In the genomic region with DNA sequence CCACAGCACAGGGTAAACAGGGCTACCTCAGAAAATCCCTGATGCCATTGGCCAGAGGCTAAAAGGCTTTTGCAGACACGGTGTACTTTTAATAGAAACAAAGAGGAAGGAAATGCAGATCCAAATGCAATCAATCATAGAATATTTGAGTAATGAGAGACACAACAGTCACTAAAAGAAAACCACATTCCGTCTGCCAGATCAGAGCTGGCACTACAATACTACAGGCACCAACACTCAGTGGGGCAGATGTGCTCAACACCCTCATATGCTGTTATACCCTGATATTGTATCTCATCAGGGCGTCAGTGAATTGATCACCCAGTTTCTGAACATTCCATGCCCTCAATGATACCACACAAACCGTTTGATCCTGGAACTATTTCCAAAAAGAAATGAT, we compare ENCODE assay signal across 26 mouse cellular contexts.
DNase-seq lines count a peak whose midpoint lies in the region; ATAC-seq lines count a peak whose summit lies in the region.
"Had no signal": no experiment of that assay in that cellular context is flagged by ENCODE, and none has a peak within 500 bp of the region (broad histone marks: within the 10 kb centered on the region; RNA-seq: fewer than 3 reads in every experiment).

No protein-coding gene starts in this region.

- no peak overlapping the region for H3K4me2 ChIP-seq in forebrain, embryonic 13.5 days
- H3K4me2 ChIP-seq in forebrain, embryonic 14.5 days (ENCODE audit: low read length): no peak overlapping the region
- no peak overlapping the region for H3K4me2 ChIP-seq in hindbrain, embryonic 13.5 days
- H3K4me2 ChIP-seq in hindbrain, embryonic 14.5 days (replicated peaks): no peak overlapping the region
- no peak overlapping the region for H3K4me2 ChIP-seq in kidney, embryonic 14.5 days (replicated peaks; ENCODE audit: low read depth, low read length)
- H3K4me2 ChIP-seq: embryonic facial prominence, embryonic 12.5 days; embryonic facial prominence, embryonic 15.5 days; forebrain, embryonic 12.5 days; heart, embryonic 12.5 days; heart, embryonic 15.5 days; intestine, embryonic 15.5 days had no signal

- 74% methylated on average over 4 of the region's 4 CpGs for WGBS in forebrain, embryonic 13.5 days
- WGBS in forebrain, embryonic 14.5 days: 64% methylated on average over 4 of the region's 4 CpGs
- whole genome bisulfite sequencing in hindbrain, embryonic 13.5 days: 80% methylated on average over 4 of the region's 4 CpGs
- 70% methylated on average over 4 of the region's 4 CpGs for WGBS in hindbrain, embryonic 14.5 days
- 66% methylated on average over 4 of the region's 4 CpGs for WGBS in kidney, embryonic 14.5 days

- H3K27me3 ChIP-seq in forebrain, embryonic 13.5 days: no peaks in the 10 kb centered on the region
- no peaks in the 10 kb centered on the region for H3K27me3 ChIP-seq in forebrain, embryonic 14.5 days (replicated peaks; ENCODE audit: control insufficient read depth, insufficient read depth, low read length)
- no peaks in the 10 kb centered on the region for H3K27me3 ChIP-seq in hindbrain, embryonic 13.5 days
- no peaks in the 10 kb centered on the region for H3K27me3 ChIP-seq in hindbrain, embryonic 14.5 days (ENCODE audit: control insufficient read depth, insufficient read depth, low read length)
- H3K27me3 ChIP-seq in kidney, embryonic 14.5 days (ENCODE audit: control insufficient read depth, insufficient read depth, low read length): no peaks in the 10 kb centered on the region
- H3K27me3 ChIP-seq: CH12.LX; embryonic facial prominence, embryonic 12.5 days; embryonic facial prominence, embryonic 15.5 days; forebrain, embryonic 12.5 days; heart, embryonic 12.5 days; heart, embryonic 15.5 days; intestine, embryonic 15.5 days had no signal

- no peaks in the 10 kb centered on the region for H3K9me3 ChIP-seq in forebrain, embryonic 13.5 days (replicated peaks)
- H3K9me3 ChIP-seq in forebrain, embryonic 14.5 days (replicated peaks; ENCODE audit: control insufficient read depth, low read length): no peaks in the 10 kb centered on the region
- H3K9me3 ChIP-seq in hindbrain, embryonic 13.5 days: no peaks in the 10 kb centered on the region
- no peaks in the 10 kb centered on the region for H3K9me3 ChIP-seq in hindbrain, embryonic 14.5 days (ENCODE audit: control insufficient read depth, low read length)
- no peaks in the 10 kb centered on the region for H3K9me3 ChIP-seq in kidney, embryonic 14.5 days (ENCODE audit: control insufficient read depth, low read length)
- H3K9me3 ChIP-seq: embryonic facial prominence, embryonic 12.5 days; embryonic facial prominence, embryonic 15.5 days; forebrain, embryonic 12.5 days; G1E; heart, embryonic 12.5 days; heart, embryonic 15.5 days; intestine, embryonic 15.5 days had no signal

- peaks cover 20% of the 10 kb centered on the region for H3K4me1 ChIP-seq in forebrain, embryonic 13.5 days
- peaks cover 3% of the 10 kb centered on the region for H3K4me1 ChIP-seq in forebrain, embryonic 14.5 days (ENCODE audit: control insufficient read depth, insufficient read depth, low read length)
- peaks cover 20% of the 10 kb centered on the region for H3K4me1 ChIP-seq in hindbrain, embryonic 13.5 days (replicated peaks)
- H3K4me1 ChIP-seq in hindbrain, embryonic 14.5 days (replicated peaks; ENCODE audit: control insufficient read depth, insufficient read depth, low read length): peaks cover 11% of the 10 kb centered on the region
- 0 out of 2 replicates have a peak, but pooled peaks cover 2% of the 10 kb centered on the region for H3K4me1 ChIP-seq in kidney, embryonic 14.5 days (ENCODE audit: control insufficient read depth, insufficient read depth, low read length)

- H3K36me3 ChIP-seq in forebrain, embryonic 13.5 days (ENCODE audit: poor library complexity, severe bottlenecking): no peaks in the 10 kb centered on the region
- H3K36me3 ChIP-seq in forebrain, embryonic 14.5 days (ENCODE audit: control insufficient read depth, insufficient read depth, low read length): no peaks in the 10 kb centered on the region
- no peaks in the 10 kb centered on the region for H3K36me3 ChIP-seq in hindbrain, embryonic 13.5 days
- H3K36me3 ChIP-seq in hindbrain, embryonic 14.5 days (replicated peaks; ENCODE audit: control insufficient read depth, insufficient read depth): no peaks in the 10 kb centered on the region
- H3K36me3 ChIP-seq in kidney, embryonic 14.5 days (ENCODE audit: control insufficient read depth, insufficient read depth, low read length): no peaks in the 10 kb centered on the region
- H3K36me3 ChIP-seq: embryonic facial prominence, embryonic 12.5 days; embryonic facial prominence, embryonic 15.5 days; forebrain, embryonic 12.5 days; heart, embryonic 12.5 days; heart, embryonic 15.5 days; intestine, embryonic 15.5 days had no signal

- ATAC-seq in forebrain, embryonic 13.5 days: no peak
- ATAC-seq in forebrain, embryonic 14.5 days: no peak
- ATAC-seq in hindbrain, embryonic 13.5 days (ENCODE audit: low FRiP score): no peak
- no peak for ATAC-seq in hindbrain, embryonic 14.5 days (ENCODE audit: low FRiP score)
- peak; percentile 55 for ATAC-seq in granulocyte monocyte progenitor cell, adult 5-6 weeks (replicated peaks; ENCODE audit: poor library complexity, severe bottlenecking)
- no peak for ATAC-seq in kidney, embryonic 14.5 days (ENCODE audit: low FRiP score, low TSS enrichment)
- ATAC-seq: intestine, embryonic 15.5 days had no signal

- H3K9ac ChIP-seq in forebrain, embryonic 13.5 days: no peak overlapping the region
- H3K9ac ChIP-seq in forebrain, embryonic 14.5 days (ENCODE audit: low read length): no peak overlapping the region
- no peak overlapping the region for H3K9ac ChIP-seq in hindbrain, embryonic 13.5 days
- no peak overlapping the region for H3K9ac ChIP-seq in hindbrain, embryonic 14.5 days
- no peak overlapping the region for H3K9ac ChIP-seq in kidney, embryonic 14.5 days (ENCODE audit: low read depth, low read length)
- H3K9ac ChIP-seq: embryonic facial prominence, embryonic 12.5 days; embryonic facial prominence, embryonic 15.5 days; forebrain, embryonic 12.5 days; heart, embryonic 12.5 days; heart, embryonic 15.5 days; intestine, embryonic 15.5 days had no signal

- no peak overlapping the region for H3K4me3 ChIP-seq in forebrain, embryonic 13.5 days
- H3K4me3 ChIP-seq in forebrain, embryonic 14.5 days (ENCODE audit: low read depth, low read length): no peak overlapping the region
- no peak overlapping the region for H3K4me3 ChIP-seq in hindbrain, embryonic 13.5 days
- no peak overlapping the region for H3K4me3 ChIP-seq in hindbrain, embryonic 14.5 days (replicated peaks; ENCODE audit: low read length)
- no peak overlapping the region for H3K4me3 ChIP-seq in kidney, embryonic 14.5 days (ENCODE audit: low read length)
- H3K4me3 ChIP-seq: embryonic facial prominence, embryonic 12.5 days; embryonic facial prominence, embryonic 15.5 days; forebrain, embryonic 12.5 days; heart, embryonic 12.5 days; heart, embryonic 15.5 days; intestine, embryonic 15.5 days had no signal

- DNase-seq in forebrain, embryonic 14.5 days (ENCODE audit: low spot score): no peak
- DNase-seq in hindbrain, embryonic 14.5 days (ENCODE audit: low spot score): no peak
- peak; percentile 14 for DNase-seq in 3T3-L1 (ENCODE audit: low read depth, low spot score)
- no peak for DNase-seq in kidney, postnatal 4 days
- DNase-seq: B cell, adult 2 months; cerebellum, adult 18-20 months; cerebellum, adult 9-10 months; cerebellum, postnatal 14 days; gastrocnemius, postnatal 36 days; heart, adult 18-20 months; heart, postnatal 10 days; heart, postnatal 4 days; kidney, adult 11 months; kidney, adult 8-10 months had no signal

- peak overlapping the region; percentile 26; the same call in 1 of the 2 replicates for H3K27ac ChIP-seq in forebrain, embryonic 13.5 days
- no peak overlapping the region for H3K27ac ChIP-seq in forebrain, embryonic 14.5 days (ENCODE audit: low read depth, low read length)
- H3K27ac ChIP-seq in hindbrain, embryonic 13.5 days: peak overlapping the region; percentile 60; the same call in 1 of the 2 replicates
- no peak overlapping the region for H3K27ac ChIP-seq in hindbrain, embryonic 14.5 days
- H3K27ac ChIP-seq in kidney, embryonic 14.5 days (ENCODE audit: low read depth, low read length): no peak overlapping the region
- H3K27ac ChIP-seq: embryonic facial prominence, embryonic 12.5 days; embryonic facial prominence, embryonic 15.5 days; forebrain, embryonic 12.5 days; heart, embryonic 15.5 days; intestine, embryonic 15.5 days had no signal

Comparison
In these comparisons a context has a peak if more than half of its experiments do, and no peak if none do; other contexts are left out.
1. H3K27ac ChIP-seq: peak in forebrain, embryonic 13.5 days (single experiment) and hindbrain, embryonic 13.5 days (single experiment); none in forebrain, embryonic 14.5 days (single experiment), hindbrain, embryonic 14.5 days (single experiment) and kidney, embryonic 14.5 days (single experiment).